ENCODE assay signal across 20 mouse cellular contexts in the genomic region with DNA sequence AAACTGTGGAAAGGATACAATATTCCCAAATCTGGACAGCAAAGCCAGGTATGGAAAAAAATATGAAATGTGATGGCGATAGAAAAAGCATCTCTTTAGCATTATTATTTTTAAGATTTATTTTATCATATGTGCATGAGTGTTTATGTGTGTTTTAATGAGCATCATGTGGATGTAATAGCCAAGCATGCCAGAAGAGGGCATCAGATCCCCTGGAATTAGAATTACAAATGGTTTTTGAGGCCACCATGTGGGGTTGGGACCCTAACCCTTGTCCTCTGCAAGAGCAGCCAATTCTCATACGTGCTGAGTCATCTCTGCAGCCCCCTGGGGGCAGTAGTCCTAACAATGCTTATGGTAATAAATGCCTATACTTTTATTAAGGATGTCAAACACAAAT.
DNase-seq lines count a peak whose midpoint lies in the region; ATAC-seq and TF ChIP-seq lines count a peak whose summit lies in the region.
"Had no signal": no experiment of that assay in that cellular context is flagged by ENCODE, and none has a peak within 500 bp of the region (broad histone marks: within the 10 kb centered on the region; RNA-seq: fewer than 3 reads in every experiment).

No protein-coding gene starts in this region.

- no peak overlapping the region for H3K27ac ChIP-seq in layer of hippocampus, adult 2 months
- H3K27ac ChIP-seq in ES-E14 (ENCODE audit: insufficient read depth, low read depth, low read length, poor library complexity, severe bottlenecking), result no peak overlapping the region
- no peak overlapping the region for H3K27ac ChIP-seq in stomach, postnatal 0 days (replicated peaks)
- H3K27ac ChIP-seq: embryonic facial prominence, embryonic 13.5 days; forebrain, embryonic 12.5 days; hindbrain, embryonic 10.5 days; limb, embryonic 12.5 days; midbrain, embryonic 10.5 days had no signal

- H3K36me3 ChIP-seq in ES-E14 (ENCODE audit: control insufficient read depth, insufficient read depth, low read length, poor library complexity, severe bottlenecking), result no peaks in the 10 kb centered on the region
- H3K36me3 ChIP-seq in stomach, postnatal 0 days (ENCODE audit: control insufficient read depth, insufficient read depth, low read length), result no peaks in the 10 kb centered on the region
- H3K36me3 ChIP-seq: embryonic facial prominence, embryonic 13.5 days; forebrain, embryonic 12.5 days; hindbrain, embryonic 10.5 days; limb, embryonic 12.5 days; midbrain, embryonic 10.5 days had no signal

- H3K9me3 ChIP-seq in ES-E14 (ENCODE audit: control insufficient read depth, insufficient read depth, low read depth, low read length), result no peaks in the 10 kb centered on the region
- H3K9me3 ChIP-seq in stomach, postnatal 0 days (ENCODE audit: control insufficient read depth, low read length), result no peaks in the 10 kb centered on the region
- H3K9me3 ChIP-seq: embryonic facial prominence, embryonic 13.5 days; forebrain, embryonic 12.5 days; hindbrain, embryonic 10.5 days; midbrain, embryonic 10.5 days had no signal

- WGBS in stomach, postnatal 0 days, result 72% methylated on average over 2 of the region's 2 CpGs

- intact Hi-C loops in heart, postnatal 10 days (cut with DNase I), result no loop called here

- in situ Hi-C loops in ES-E14 (cut with MboI; ENCODE audit: low sequenced_read_pairs in 2 of 2, unreplicated experiment in 2 of 2), result no loop called here

- no peaks in the 10 kb centered on the region for H3K27me3 ChIP-seq in stomach, postnatal 0 days (ENCODE audit: control insufficient read depth, insufficient read depth, low read length)
- H3K27me3 ChIP-seq: embryonic facial prominence, embryonic 13.5 days; forebrain, embryonic 12.5 days; limb, embryonic 12.5 days had no signal

- H3K4me3 ChIP-seq in layer of hippocampus, adult 2 months, result no peak overlapping the region
- H3K4me3 ChIP-seq in ES-E14 (ENCODE audit: insufficient read depth in 1 of 2, low read depth in 1 of 2, low read length in 2 of 2, poor library complexity in 1 of 2, severe bottlenecking in 1 of 2), result no peak overlapping the region
- no peak overlapping the region for H3K4me3 ChIP-seq in stomach, postnatal 0 days (ENCODE audit: low read depth, low read length)
- H3K4me3 ChIP-seq: embryonic facial prominence, embryonic 13.5 days; erythroblast, embryonic 14.5 days; forebrain, embryonic 12.5 days; hindbrain, embryonic 10.5 days; limb, embryonic 12.5 days; midbrain, embryonic 10.5 days had no signal

- peak; percentile 64 for TF ChIP-seq CTCF in layer of hippocampus, adult 2 months (conservative IDR thresholded peaks at IDR 0.05)
- peak; percentile 31; the same call in 1 of the 2 replicates for TF ChIP-seq CTCF in stomach, postnatal 0 days (IDR thresholded peaks at IDR 0.05; ENCODE audit: low read depth)

- no peak for TF ChIP-seq EP300 in stomach, postnatal 0 days (optimal IDR thresholded peaks at IDR 0.05)

- H3K4me2 ChIP-seq in stomach, postnatal 0 days (replicated peaks; ENCODE audit: low read depth), result no peak overlapping the region
- H3K4me2 ChIP-seq: embryonic facial prominence, embryonic 13.5 days; forebrain, embryonic 12.5 days; limb, embryonic 12.5 days; liver, embryonic 11.5 days had no signal

- H3K9ac ChIP-seq in ES-E14 (ENCODE audit: insufficient read depth, low read depth, low read length, poor library complexity, severe bottlenecking), result no peak overlapping the region
- H3K9ac ChIP-seq in stomach, postnatal 0 days (ENCODE audit: low read length), result no peak overlapping the region
- H3K9ac ChIP-seq: embryonic facial prominence, embryonic 13.5 days; forebrain, embryonic 12.5 days; limb, embryonic 12.5 days; liver, postnatal 0 days had no signal

- no peaks in the 10 kb centered on the region; a peak in 1 of 4 replicates for H3K4me1 ChIP-seq in ES-E14 (ENCODE audit: control insufficient read depth in 2 of 2, insufficient read depth in 2 of 2, low read length in 2 of 2, poor library complexity in 1 of 2)
- H3K4me1 ChIP-seq in stomach, postnatal 0 days (replicated peaks; ENCODE audit: control insufficient read depth, insufficient read depth), result no peaks in the 10 kb centered on the region
- H3K4me1 ChIP-seq: embryonic facial prominence, embryonic 13.5 days; forebrain, embryonic 12.5 days; hindbrain, embryonic 10.5 days; limb, embryonic 12.5 days; midbrain, embryonic 10.5 days had no signal

- no peak for ATAC-seq in stomach, postnatal 0 days (ENCODE audit: low FRiP score, low TSS enrichment)
- ATAC-seq: liver, postnatal 0 days had no signal

- DNase-seq in heart, adult 11 months, result peak; percentile 16
- no peak for DNase-seq in heart, postnatal 10 days
- DNase-seq in layer of hippocampus, adult 2 months (ENCODE audit: low spot score in 2 of 2), result no peak
- DNase-seq in layer of hippocampus, postnatal 10 days (ENCODE audit: low spot score in 2 of 2), result no peak
- DNase-seq in ES-E14 (ENCODE audit: low read depth, low spot score), result no peak
- DNase-seq in stomach, postnatal 0 days (ENCODE audit: low spot score), result no peak
- DNase-seq in right cerebral cortex, postnatal 14 days, result no peak
- DNase-seq: adrenal gland, postnatal 36 days; gastrocnemius, postnatal 10 days; kidney, adult 18-20 months; kidney, postnatal 10 days; liver, postnatal 0 days; lung, postnatal 10 days had no signal

TF ChIP-seq in ES-E14, 5 proteins besides CTCF, POLR2A, EP300 and RAD21:
- peak; percentile 56 for TF ChIP-seq MAFK (IDR thresholded peaks at IDR 0.05; ENCODE audit: insufficient read depth, low read depth, low read length)
- no peak for TF ChIP-seq ZNF384 (IDR thresholded peaks at IDR 0.05; ENCODE audit: low read depth, low read length)
